ENCODE assay signal across 17 mouse cellular contexts in the genomic region with DNA sequence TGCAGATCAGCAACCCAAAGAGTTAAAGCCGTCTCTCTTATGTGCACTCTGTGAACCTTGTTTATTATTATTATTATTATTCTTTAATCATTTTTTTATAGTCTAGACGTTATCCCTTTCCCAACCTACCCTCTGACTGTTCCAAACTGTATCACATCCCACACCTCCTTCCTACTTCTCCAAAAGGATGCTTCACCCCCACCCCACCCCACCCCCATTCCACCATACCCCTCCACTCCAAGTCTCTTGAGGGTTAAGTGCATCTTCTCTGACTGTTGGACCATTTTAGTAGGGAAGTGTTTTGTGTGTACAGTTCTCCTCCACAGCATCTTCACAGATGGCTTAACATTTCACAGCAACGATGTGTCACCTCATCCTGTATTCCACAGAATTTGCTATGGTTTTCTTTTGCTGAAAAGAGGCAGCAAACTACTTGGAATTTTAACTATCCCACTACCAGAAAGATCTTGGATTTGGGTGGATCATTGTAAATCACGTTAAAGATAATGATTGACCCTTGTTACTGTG.
"Had no signal": no experiment of that assay in that cellular context is flagged by ENCODE, and none has a peak within 500 bp of the region (broad histone marks: within the 10 kb centered on the region; RNA-seq: fewer than 3 reads in every experiment).

No protein-coding gene starts in this region.

- H3K4me2 ChIP-seq: limb, embryonic 13.5 days; liver, embryonic 12.5 days; liver, embryonic 15.5 days; lung, embryonic 15.5 days; midbrain, embryonic 13.5 days had no signal

- H3K9ac ChIP-seq: limb, embryonic 13.5 days; liver, embryonic 12.5 days; liver, embryonic 15.5 days; lung, embryonic 15.5 days; midbrain, embryonic 13.5 days had no signal

- H3K36me3 ChIP-seq: limb, embryonic 10.5 days; limb, embryonic 13.5 days; liver, embryonic 12.5 days; liver, embryonic 15.5 days; lung, embryonic 15.5 days; midbrain, embryonic 13.5 days had no signal

- H3K9me3 ChIP-seq: limb, embryonic 10.5 days; limb, embryonic 13.5 days; liver, embryonic 12.5 days; liver, embryonic 15.5 days; lung, embryonic 15.5 days; midbrain, embryonic 13.5 days had no signal

- DNase-seq: kidney, adult 9 months; kidney, postnatal 14 days; kidney, postnatal 4 days; liver; lung, adult 18-20 months; lung, postnatal 10 days; lung, postnatal 36 days; thymus, adult 2 months; thymus, postnatal 14 days; thymus, postnatal 4 days had no signal

- H3K4me1 ChIP-seq: limb, embryonic 10.5 days; limb, embryonic 13.5 days; liver, embryonic 12.5 days; liver, embryonic 15.5 days; lung, embryonic 15.5 days; megakaryocyte, embryonic 14.5 days; midbrain, embryonic 13.5 days had no signal

- H3K27me3 ChIP-seq: limb, embryonic 13.5 days; liver, embryonic 12.5 days; liver, embryonic 15.5 days; lung, embryonic 15.5 days; megakaryocyte, embryonic 14.5 days; midbrain, embryonic 13.5 days had no signal

- ATAC-seq: liver, embryonic 12.5 days; midbrain, embryonic 13.5 days had no signal

- H3K27ac ChIP-seq: limb, embryonic 10.5 days; limb, embryonic 13.5 days; liver, embryonic 12.5 days; liver, embryonic 15.5 days; lung, embryonic 15.5 days; midbrain, embryonic 13.5 days had no signal

- H3K4me3 ChIP-seq: limb, embryonic 10.5 days; limb, embryonic 13.5 days; liver, embryonic 12.5 days; liver, embryonic 15.5 days; lung, embryonic 15.5 days; megakaryocyte, embryonic 14.5 days; midbrain, embryonic 13.5 days had no signal
